Mouse (Mus musculus) ES-Bruce4 (cell line): ENCODE results near the gene Fam32a.

Experiments
- CTCF ChIP-seq: IDR thresholded peaks from one replicate; pipeline ENCODE4 v1.8.1; 2011; ENCODE audit warnings: low read depth, low read length
- EP300 ChIP-seq: IDR thresholded peaks from 2 replicates; pipeline ENCODE4 v1.6.1; 2011; ENCODE audit warnings: low read depth, low read length; ENCODE audit not compliant: insufficient read depth
- POLR2A ChIP-seq: IDR thresholded peaks from one replicate; pipeline ENCODE4 v1.8.1; 2011; ENCODE audit warnings: low read length; ENCODE audit not compliant: insufficient read depth

DNA sequence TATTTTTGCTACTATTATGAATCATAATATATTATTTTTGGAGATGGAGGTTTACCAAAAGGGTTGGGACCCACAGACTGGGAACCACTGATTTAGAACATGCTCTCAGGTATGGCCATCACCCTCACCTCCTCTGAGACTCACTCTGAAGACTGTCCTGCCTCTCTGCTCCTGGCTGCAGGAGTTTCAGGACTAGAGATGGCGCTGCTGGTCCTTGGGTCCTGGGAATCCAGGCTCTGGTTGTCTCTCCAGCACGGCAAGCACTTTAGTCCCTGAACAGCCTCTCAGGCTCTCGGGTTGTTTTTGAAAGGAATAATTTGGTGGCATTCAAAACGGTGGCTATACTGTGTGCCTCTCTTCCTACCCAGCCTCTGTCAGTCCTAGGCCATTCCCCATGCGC lies 42.3 kb downstream of the Fam32a start:
- no peak for TF ChIP-seq POLR2A
- no peak for TF ChIP-seq EP300
- TF ChIP-seq CTCF = peak; percentile 74
